Mouse (Mus musculus): ENCODE results near the gene Cpne9. TPM values are rescaled to one million over a fixed set of nuclear protein-coding genes. Genes with fewer than 3 reads are reported as not detected.

Cpne9 gene
- polyA plus RNA-seq, 1 experiment from 2014 or later = not detected

- no peak for ATAC-seq
Measured at GRCm38 (mm10) chr6:113266996-113267655, 15.0 kb upstream of the Cpne9 start.

GRCm38 (mm10) chr6:113267988-113268387 lies 14.1 kb upstream of the Cpne9 start:
- no peak overlapping the region for H3K9ac ChIP-seq (replicated peaks; ENCODE audit: low read depth)
- no peak overlapping the region for H3K27ac ChIP-seq (ENCODE audit: low read length)
- no peak overlapping the region for H3K4me3 ChIP-seq (ENCODE audit: low read depth, low read length)
- H3K4me2 ChIP-seq (replicated peaks; ENCODE audit: low read depth, low read length) = no peak overlapping the region
- H3K4me1 ChIP-seq (ENCODE audit: insufficient read depth, low read depth, low read length) = no peaks in the 10 kb centered on the region
- no peaks in the 10 kb centered on the region for H3K9me3 ChIP-seq (ENCODE audit: low read length)
- peaks cover 71% of the 10 kb centered on the region for H3K36me3 ChIP-seq (ENCODE audit: insufficient read depth, low read length)
- WGBS = 88% methylated on average over 1 of the region's 1 CpGs
- TF ChIP-seq CTCF (IDR thresholded peaks at IDR 0.05) (no peak), EP300 (IDR thresholded peaks at IDR 0.05) (no peak)
- ATAC-seq (no peak), DNase-seq (ENCODE audit: low spot score) (no peak)
- H3K27me3 ChIP-seq (replicated peaks; ENCODE audit: insufficient read depth, low read length) = no peaks in the 10 kb centered on the region

More at GRCm38 (mm10) chr6:113266996-113267655, 15.0 kb upstream of the Cpne9 start:
- no peak overlapping the region for H3K27ac ChIP-seq (ENCODE audit: low read length)
- no peaks in the 10 kb centered on the region for H3K9me3 ChIP-seq (ENCODE audit: low read length)
- no peak overlapping the region for H3K4me3 ChIP-seq (ENCODE audit: low read depth, low read length)
- TF ChIP-seq EP300 (IDR thresholded peaks at IDR 0.05) = no peak
- no peak for TF ChIP-seq CTCF (IDR thresholded peaks at IDR 0.05)
- H3K27me3 ChIP-seq (replicated peaks; ENCODE audit: insufficient read depth, low read length) = no peaks in the 10 kb centered on the region
- WGBS = 85% methylated on average over 7 of the region's 7 CpGs
- H3K4me2 ChIP-seq (replicated peaks; ENCODE audit: low read depth, low read length) = no peak overlapping the region
- no peaks in the 10 kb centered on the region for H3K4me1 ChIP-seq (ENCODE audit: insufficient read depth, low read depth, low read length)
- no peak for DNase-seq (ENCODE audit: low spot score)
- no peak overlapping the region for H3K9ac ChIP-seq (replicated peaks; ENCODE audit: low read depth)
- peaks cover 77% of the 10 kb centered on the region for H3K36me3 ChIP-seq (ENCODE audit: insufficient read depth, low read length)

GRCm38 (mm10) chr6:113272365-113272764 lies 9.7 kb upstream of the Cpne9 start:
- Histone ChIP-seq H3K36me3 (ENCODE audit: insufficient read depth, low read length) (peaks cover 53% of the 10 kb centered on the region), H3K4me1 (ENCODE audit: insufficient read depth, low read depth, low read length) (no peaks in the 10 kb centered on the region), H3K9ac (replicated peaks; ENCODE audit: low read depth) (no peak overlapping the region), H3K27ac (ENCODE audit: low read length) (no peak overlapping the region), H3K27me3 (replicated peaks; ENCODE audit: insufficient read depth, low read length) (no peaks in the 10 kb centered on the region), H3K4me2 (replicated peaks; ENCODE audit: low read depth, low read length) (no peak overlapping the region), H3K9me3 (ENCODE audit: low read length) (no peaks in the 10 kb centered on the region), H3K4me3 (ENCODE audit: low read depth, low read length) (no peak overlapping the region)
- ATAC-seq (no peak), DNase-seq (ENCODE audit: low spot score) (no peak)
- TF ChIP-seq EP300 (IDR thresholded peaks at IDR 0.05) (no peak), CTCF (IDR thresholded peaks at IDR 0.05) (no peak)
- 82% methylated on average over 3 of the region's 3 CpGs for WGBS

- H3K9me3 ChIP-seq (ENCODE audit: low read length) = no peaks in the 10 kb centered on the region
- no peak overlapping the region for H3K4me3 ChIP-seq (ENCODE audit: low read depth, low read length)
- H3K27ac ChIP-seq (ENCODE audit: low read length) = no peak overlapping the region
- WGBS = 58% methylated on average over 4 of the region's 4 CpGs
- DNase-seq (ENCODE audit: low spot score) (no peak), ATAC-seq (no peak)
- TF ChIP-seq EP300 (IDR thresholded peaks at IDR 0.05) (no peak), CTCF (IDR thresholded peaks at IDR 0.05) (no peak)
- H3K27me3 ChIP-seq (replicated peaks; ENCODE audit: insufficient read depth, low read length) = peaks cover 2% of the 10 kb centered on the region; the same call in 1 of the 2 replicates
- H3K9ac ChIP-seq (replicated peaks; ENCODE audit: low read depth) = no peak overlapping the region
- H3K4me1 ChIP-seq (ENCODE audit: insufficient read depth, low read depth, low read length) = no peaks in the 10 kb centered on the region
- H3K36me3 ChIP-seq (ENCODE audit: insufficient read depth, low read length) = peaks cover 23% of the 10 kb centered on the region; the same call in 1 of the 2 replicates
- H3K4me2 ChIP-seq (replicated peaks; ENCODE audit: low read depth, low read length) = no peak overlapping the region
Measured at GRCm38 (mm10) chr6:113276846-113277245, 5.3 kb upstream of the Cpne9 start.

- no peak for ATAC-seq
- H3K4me3 ChIP-seq (ENCODE audit: low read depth, low read length) = no peak overlapping the region
- 69% methylated on average over 6 of the region's 6 CpGs for WGBS
Measured at GRCm38 (mm10) chr6:113281676-113282075, 431 bp upstream of the Cpne9 start.

GRCm38 (mm10) chr6:113282969-113283368 lies 862 bp downstream of the Cpne9 start:
- ATAC-seq (peak; percentile 39; the same call in 1 of the 2 replicates), DNase-seq (ENCODE audit: low spot score) (no peak)
- H3K9me3 ChIP-seq (ENCODE audit: low read length) = no peaks in the 10 kb centered on the region
- no peak overlapping the region for H3K9ac ChIP-seq (replicated peaks; ENCODE audit: low read depth)
- H3K27me3 ChIP-seq (replicated peaks; ENCODE audit: insufficient read depth, low read length) = peaks cover 17% of the 10 kb centered on the region
- TF ChIP-seq CTCF (IDR thresholded peaks at IDR 0.05) = no peak
- no peak for TF ChIP-seq EP300 (IDR thresholded peaks at IDR 0.05)
- no peak overlapping the region for H3K27ac ChIP-seq (ENCODE audit: low read length)
- under 1% methylated on average over 21 of the region's 22 CpGs for WGBS
- no peaks in the 10 kb centered on the region for H3K4me1 ChIP-seq (ENCODE audit: insufficient read depth, low read depth, low read length)
- H3K36me3 ChIP-seq (ENCODE audit: insufficient read depth, low read length) = peaks cover 2% of the 10 kb centered on the region; the same call in 1 of the 2 replicates
- H3K4me3 ChIP-seq (ENCODE audit: low read depth, low read length) = no peak overlapping the region
- peak overlapping the region; percentile 23 for H3K4me2 ChIP-seq (replicated peaks; ENCODE audit: low read depth, low read length)

More at GRCm38 (mm10) chr6:113281676-113282075, 431 bp upstream of the Cpne9 start:
- H3K36me3 ChIP-seq (ENCODE audit: insufficient read depth, low read length) = peaks cover 12% of the 10 kb centered on the region; the same call in 1 of the 2 replicates
- no peak for DNase-seq (ENCODE audit: low spot score)
- H3K9me3 ChIP-seq (ENCODE audit: low read length) = no peaks in the 10 kb centered on the region
- no peak overlapping the region for H3K4me2 ChIP-seq (replicated peaks; ENCODE audit: low read depth, low read length)
- no peaks in the 10 kb centered on the region for H3K4me1 ChIP-seq (ENCODE audit: insufficient read depth, low read depth, low read length)
- peaks cover 17% of the 10 kb centered on the region for H3K27me3 ChIP-seq (replicated peaks; ENCODE audit: insufficient read depth, low read length)
- TF ChIP-seq EP300 (IDR thresholded peaks at IDR 0.05) (no peak), CTCF (IDR thresholded peaks at IDR 0.05) (no peak)
- H3K27ac ChIP-seq (ENCODE audit: low read length) = no peak overlapping the region
- H3K9ac ChIP-seq (replicated peaks; ENCODE audit: low read depth) = no peak overlapping the region

Measured in lung, postnatal 0 days (tissue).